Mouse (Mus musculus): ENCODE results near the gene Gm42906.

- TF ChIP-seq CTCF (IDR thresholded peaks at IDR 0.05 in 2 of 3, conservative IDR thresholded peaks at IDR 0.05 in 1 of 3; ENCODE audit: control insufficient read depth in 1 of 3, insufficient read depth in 1 of 3, low read depth in 2 of 3, low read length in 3 of 3, poor library complexity in 1 of 3, severe bottlenecking in 1 of 3) (no peak), ZNF384 (IDR thresholded peaks at IDR 0.05; ENCODE audit: low read depth, low read length) (no peak), USF1 (IDR thresholded peaks at IDR 0.05; ENCODE audit: low read depth, low read length) (no peak), CHD2 (IDR thresholded peaks at IDR 0.05; ENCODE audit: low read length) (no peak), ZMIZ1 (IDR thresholded peaks at IDR 0.05; ENCODE audit: low read depth, low read length) (no peak), TAL1 (IDR thresholded peaks at IDR 0.05; ENCODE audit: low read length) (no peak), MAX (IDR thresholded peaks at IDR 0.05; ENCODE audit: low read length) (no peak), JUND (IDR thresholded peaks at IDR 0.05; ENCODE audit: low read depth, low read length) (no peak), E2F4 (IDR thresholded peaks at IDR 0.05; ENCODE audit: borderline replicate concordance, low read depth, low read length) (no peak), ETS1 (IDR thresholded peaks at IDR 0.05; ENCODE audit: low read depth, low read length) (no peak), POLR2A (IDR thresholded peaks at IDR 0.05; ENCODE audit: control insufficient read depth in 1 of 2, insufficient read depth in 1 of 2, low read depth in 1 of 2, low read length in 2 of 2, poor library complexity in 1 of 2) (no peak), GATA1 (IDR thresholded peaks at IDR 0.05; ENCODE audit: low read depth, low read length) (no peak)
These were observed 238.6 kb downstream of the Gm42906 start for GRCm38 (mm10) chr5:151189321-151189720.

Measured in MEL (cell line).